Mouse (Mus musculus): ENCODE measurements around the gene Hddc2. TPM values are rescaled to one million over a fixed set of nuclear protein-coding genes. Genes with fewer than 3 reads are reported as not detected.
A peak's percentile ranks its signal among the peaks of the same experiment; 100 is the strongest.
"Not testable (repeated sequence)": the region's sequence is repeated elsewhere in the genome, so short reads cannot be mapped to it uniquely, and the experiment has no call there.

The Hddc2 gene
- total RNA-seq, 4 experiments from 2014 or later: 35.9 to 40.0 (median 38.0) TPM

- peak; percentile 30 for DNase-seq
Measured at GRCm38 (mm10) chr10:31354141-31354540, 41.0 kb downstream of the Hddc2 start.

GRCm38 (mm10) chr10:31354886-31355461 lies 41.8 kb downstream of the Hddc2 start:
- no peak for DNase-seq

- no peak for DNase-seq
Measured at GRCm38 (mm10) chr10:31359749-31360148, 46.6 kb downstream of the Hddc2 start.

GRCm38 (mm10) chr10:31370200-31370599 lies 57.0 kb downstream of the Hddc2 start:
- DNase-seq: not testable (repeated sequence)

Other genes starting within 250 kb of the Hddc2 start
- 10 to 100 TPM; 46.2 to 55.3 (median 50.9) TPM for gene Tpd52l1, start 132.6 kb downstream of the Hddc2 start, total RNA-seq (2022)

Measured in adrenal gland, adult 8-10 months (tissue).